Mouse (Mus musculus): ENCODE measurements around the gene Gm4631. TPM values are rescaled to one million over a fixed set of nuclear protein-coding genes. Genes with fewer than 3 reads are reported as not detected.
"Not testable (repeated sequence)": the region's sequence is repeated elsewhere in the genome, so short reads cannot be mapped to it uniquely, and the experiment has no call there.

The Gm4631 gene
- total RNA-seq (2018; cell fraction: chromatin; rRNA removed), result 100 to 1,000 TPM in 6 of 26 experiments, 10 to 100 TPM in 20; 17.1 to 117 (median 48.0) TPM
- 10 to 100 TPM in 3 of 26 experiments, 1 to 10 TPM in 23; 2.6 to 11.8 (median 6.7) TPM for total RNA-seq (2018; cell fraction: cytosol; rRNA removed)
- total RNA-seq (2018; cell fraction: nucleus; rRNA removed), result 100 to 1,000 TPM in 3 of 26 experiments, 10 to 100 TPM in 21, 1 to 10 TPM in 2; 8.2 to 129 (median 24.6) TPM
- 8.3 to 14.7 TPM (median 10.3 TPM) in 3 replicates for polyA plus RNA-seq (2018)

DNA sequence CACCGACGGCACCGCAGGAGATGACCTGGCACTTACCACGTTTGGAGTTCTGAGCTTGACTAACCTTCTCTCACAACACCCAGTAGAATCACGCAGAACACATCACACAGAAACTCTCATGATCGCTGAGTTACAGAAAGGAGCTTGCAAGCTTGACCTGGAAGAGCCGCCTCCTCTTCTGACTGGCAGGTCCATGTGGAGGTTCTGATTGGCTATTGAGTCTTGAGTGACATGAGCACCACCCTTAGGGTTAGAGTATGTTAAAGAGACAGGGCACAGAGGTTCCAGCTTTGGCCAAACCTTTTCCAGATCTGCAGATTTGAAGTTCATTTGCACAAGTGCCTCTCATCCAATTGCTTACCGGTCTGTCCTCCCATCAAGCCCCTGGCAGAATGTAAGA lies at the start of gene Gm4631:
TSS of gene Gm4631 (minus strand) at position 101 of the 400 bp plus-strand sequence.
- not testable (repeated sequence) for H3K79me2 ChIP-seq (ENCODE audit: inconsistent target); H3K27ac ChIP-seq; H3K4me3 ChIP-seq (ENCODE audit: inconsistent target); H3K36me3 ChIP-seq (ENCODE audit: inconsistent target)
- WGBS (ENCODE audit: missing documents), result no CpG with 5 or more reads among the region's 8 CpGs

DNA sequence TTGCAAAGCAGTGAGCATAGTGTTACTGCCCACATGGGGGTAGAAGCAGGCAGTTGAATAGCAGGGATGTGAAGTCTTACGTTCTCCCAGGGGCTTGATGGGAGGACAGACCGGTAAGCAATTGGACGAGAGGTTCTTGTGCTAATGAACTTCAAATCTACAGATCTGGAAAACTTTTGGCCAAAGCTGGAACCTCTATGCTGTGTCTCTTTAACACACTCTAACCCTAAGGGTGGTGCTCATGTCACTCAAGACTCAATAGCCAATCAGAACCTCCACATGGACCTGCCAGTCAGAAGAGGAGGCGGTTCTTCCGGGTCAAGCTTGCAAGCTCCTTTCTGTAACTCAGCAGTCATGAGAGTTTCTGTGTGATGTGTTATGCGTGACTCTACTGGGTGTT lies 34.1 kb upstream of the Gm4631 start, which contains the start of gene Zfp968:
TSS of gene Zfp968 (plus strand) at position 301 of the 400 bp plus-strand sequence.
- whole genome bisulfite sequencing (ENCODE audit: missing documents), result no CpG with 5 or more reads among the region's 6 CpGs
- H3K79me2 ChIP-seq (ENCODE audit: inconsistent target); H3K4me3 ChIP-seq (ENCODE audit: inconsistent target); H3K27ac ChIP-seq; H3K36me3 ChIP-seq (ENCODE audit: inconsistent target): not testable (repeated sequence)

DNA sequence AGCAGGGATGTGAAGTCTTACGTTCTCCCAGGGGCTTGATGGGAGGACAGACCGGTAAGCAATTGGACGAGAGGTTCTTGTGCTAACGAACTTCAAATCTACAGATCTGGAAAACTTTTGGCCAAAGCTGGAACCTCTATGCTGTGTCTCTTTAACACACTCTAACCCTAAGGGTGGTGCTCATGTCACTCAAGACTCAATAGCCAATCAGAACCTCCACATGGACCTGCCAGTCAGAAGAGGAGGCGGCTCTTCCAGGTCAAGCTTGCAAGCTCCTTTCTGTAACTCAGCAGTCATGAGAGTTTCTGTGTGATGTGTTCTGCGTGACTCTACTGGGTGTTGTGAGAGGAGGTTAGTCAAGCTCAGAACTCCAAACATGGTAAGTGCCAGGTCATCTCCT lies 63.2 kb downstream of the Gm4631 start, which contains the start of gene Gm14440:
TSS of gene Gm14440 (plus strand) at position 301 of the 400 bp plus-strand sequence.
- no CpG with 5 or more reads among the region's 6 CpGs for WGBS (ENCODE audit: missing documents)
- not testable (repeated sequence) for H3K4me3 ChIP-seq (ENCODE audit: inconsistent target); H3K27ac ChIP-seq; H3K79me2 ChIP-seq (ENCODE audit: inconsistent target); H3K36me3 ChIP-seq (ENCODE audit: inconsistent target)

Other genes starting within 250 kb of the Gm4631 start
- gene Gm14399, start 196.2 kb downstream of the Gm4631 start, polyA plus RNA-seq (2018), result 3.3 to 6.0 TPM (median 3.8 TPM) in 3 replicates
- gene Gm14443, start 162.3 kb downstream of the Gm4631 start, polyA plus RNA-seq (2018), result 0.09 to 0.25 TPM (median 0.23 TPM) in 3 replicates
- 5.2 to 6.2 TPM (median 5.9 TPM) in 3 replicates for gene Gm14391, start 131.3 kb downstream of the Gm4631 start, polyA plus RNA-seq (2018)
- gene Gm14440, start 63.1 kb downstream of the Gm4631 start, polyA plus RNA-seq (2018), result 0.61 to 3.2 TPM in 2 of 3 replicates, not detected in the other
- 2.3 to 3.4 TPM (median 3.2 TPM) in 3 replicates for gene Zfp968, start 34.2 kb upstream of the Gm4631 start, polyA plus RNA-seq (2018)
- gene Gm4724, start 97.6 kb upstream of the Gm4631 start, polyA plus RNA-seq (2018), result 6.4 to 14.8 TPM (median 12.3 TPM) in 3 replicates
- gene Zfp965, start 131.8 kb upstream of the Gm4631 start, polyA plus RNA-seq (2018), result 2.6 to 6.7 TPM (median 5.0 TPM) in 3 replicates